Mouse (Mus musculus) induced T-regulatory cell, adult 2 months (primary cell): Measurements from ENCODE around the gene Rarg.
A peak's percentile ranks its signal among the peaks of the same experiment; 100 is the strongest.

Experiments
- DNase-seq: peaks from one replicate; pipeline ENCODE4 v3.0.0-alpha.2; 2012; ENCODE audit warnings: low read depth

Gene Rarg

DNA sequence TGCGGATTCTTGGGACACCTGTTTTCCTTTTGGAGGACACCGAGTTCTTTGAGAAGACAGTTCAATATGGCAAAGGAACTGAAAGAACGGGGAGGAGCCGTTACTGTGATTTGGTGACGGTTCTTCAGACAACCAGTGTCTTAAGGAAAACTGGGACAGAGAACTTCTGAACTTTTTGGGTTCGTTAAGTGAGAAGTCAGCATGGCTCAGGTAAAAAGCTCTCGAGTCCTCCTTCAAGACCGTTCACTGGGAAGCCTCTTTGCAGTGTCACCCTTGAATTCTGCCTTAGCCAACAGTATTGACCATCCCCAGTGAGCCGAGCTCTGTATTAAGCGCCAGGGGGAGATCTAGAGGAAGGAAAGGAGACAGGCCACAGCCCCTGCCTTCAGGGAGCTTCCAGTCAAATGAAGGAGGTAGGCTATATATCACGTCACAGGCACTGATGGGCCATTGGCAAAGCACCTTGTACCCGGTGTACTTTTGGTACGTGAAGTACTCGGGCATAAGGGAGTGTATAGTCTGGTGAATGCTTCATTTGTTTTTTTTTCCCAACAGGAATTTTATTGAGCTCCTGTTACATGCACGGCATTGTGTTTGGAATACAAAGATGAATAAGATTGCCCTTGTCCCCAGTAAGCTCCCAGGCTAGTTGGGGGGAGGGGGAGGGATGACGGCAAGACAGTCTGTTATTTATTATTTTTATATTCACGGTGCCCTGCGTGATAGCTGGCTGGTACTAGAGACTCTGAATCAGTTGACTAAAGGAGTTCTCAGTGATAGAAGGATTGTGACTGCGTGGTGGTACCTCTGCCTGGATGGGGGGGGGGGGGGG is 52.4 kb downstream of the Rarg start, which contains the start of gene Csad:
TSS of gene Csad (minus strand) at position 51 of the 832 bp plus-strand sequence.
- DNase-seq: no peak

GRCm38 (mm10) chr15:102203835-102204381 is 53.4 kb downstream of the Rarg start:
- peak; percentile 80 for DNase-seq

DNA sequence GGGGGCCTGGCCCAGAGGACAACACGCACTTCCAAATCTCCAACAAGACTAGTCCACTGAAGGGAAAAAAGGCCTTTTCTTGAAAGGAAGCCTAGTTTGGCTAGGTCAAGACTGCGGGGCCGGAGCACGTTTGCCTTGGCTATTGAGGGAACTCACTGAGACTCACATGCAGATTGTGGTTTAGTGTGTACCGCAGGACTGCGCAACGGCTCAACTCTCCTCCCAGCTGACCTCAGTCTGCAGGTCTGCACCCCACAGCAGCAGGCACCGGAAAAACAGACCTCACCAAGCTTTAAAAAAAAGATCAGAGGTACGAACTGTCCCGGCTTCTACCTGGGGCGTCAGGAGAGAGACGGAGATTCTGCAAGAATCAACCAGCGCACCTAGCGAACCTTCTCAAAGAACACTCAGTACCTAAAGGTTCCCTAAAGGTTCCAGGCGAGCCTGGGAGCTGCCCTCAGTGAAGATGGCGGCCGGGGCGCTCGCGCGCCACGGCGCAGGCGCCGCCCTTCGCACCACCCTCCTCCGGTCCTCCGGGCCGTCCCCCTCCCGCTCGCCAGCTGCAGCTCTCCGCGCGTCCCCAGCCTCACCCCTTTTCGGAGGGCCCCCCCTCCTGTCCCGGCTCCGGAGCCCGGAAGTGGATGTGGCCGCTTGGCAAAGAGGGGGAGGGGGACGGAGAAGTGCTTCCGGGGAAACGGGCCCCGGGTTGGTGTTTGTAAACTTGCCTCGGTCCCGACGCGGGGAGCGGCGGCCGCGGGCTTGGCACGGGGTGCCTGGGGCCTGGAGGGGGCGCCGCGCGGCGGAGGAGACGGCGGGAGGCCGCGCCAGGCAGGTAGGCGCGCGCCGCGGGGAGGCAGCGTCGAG is 54.1 kb downstream of the Rarg start, which contains the start of gene Zfp740:
TSS of gene Zfp740 (plus strand) at position 279 of the 864 bp plus-strand sequence.
- DNase-seq: peak; percentile 96

DNA sequence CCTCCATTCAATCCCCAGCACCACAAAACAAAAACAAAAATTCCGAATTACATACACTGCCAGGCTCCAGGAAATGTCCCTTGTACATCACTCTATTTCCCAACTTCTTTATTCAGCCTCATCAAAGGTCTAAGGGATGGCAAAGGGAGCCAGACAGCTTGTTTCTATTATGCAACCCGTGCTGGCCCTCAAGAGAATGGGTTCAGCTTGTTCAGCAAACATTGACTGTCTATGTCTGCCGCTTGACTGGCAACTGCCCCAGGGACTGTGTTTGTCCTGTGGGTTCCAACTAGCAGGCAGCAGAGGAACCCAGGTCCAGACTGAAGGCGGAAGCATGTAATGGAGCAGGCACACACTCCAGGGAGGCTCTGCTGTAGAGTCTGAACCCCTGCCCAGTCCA is 58.5 kb downstream of the Rarg start:
- DNase-seq: no peak

DNA sequence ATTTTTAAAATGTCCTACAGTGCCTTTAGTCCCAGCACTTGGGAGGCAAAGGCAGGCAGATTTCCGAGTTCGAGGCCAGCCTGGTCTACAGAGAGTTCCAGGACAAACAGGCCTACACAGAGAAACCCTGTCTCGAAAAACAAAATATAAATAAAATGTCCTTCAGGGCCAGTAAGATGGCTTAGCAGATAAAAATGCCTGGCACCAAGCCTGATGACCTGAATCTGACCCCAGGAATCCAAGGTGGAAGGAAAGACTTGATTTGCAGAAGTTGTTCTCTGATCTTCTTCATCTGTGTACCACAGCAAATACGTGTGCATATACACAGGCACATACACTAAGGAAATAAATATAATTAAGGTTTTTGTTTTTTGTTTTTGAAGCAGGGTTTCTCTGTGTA is 61.9 kb downstream of the Rarg start:
- DNase-seq: no peak

DNA sequence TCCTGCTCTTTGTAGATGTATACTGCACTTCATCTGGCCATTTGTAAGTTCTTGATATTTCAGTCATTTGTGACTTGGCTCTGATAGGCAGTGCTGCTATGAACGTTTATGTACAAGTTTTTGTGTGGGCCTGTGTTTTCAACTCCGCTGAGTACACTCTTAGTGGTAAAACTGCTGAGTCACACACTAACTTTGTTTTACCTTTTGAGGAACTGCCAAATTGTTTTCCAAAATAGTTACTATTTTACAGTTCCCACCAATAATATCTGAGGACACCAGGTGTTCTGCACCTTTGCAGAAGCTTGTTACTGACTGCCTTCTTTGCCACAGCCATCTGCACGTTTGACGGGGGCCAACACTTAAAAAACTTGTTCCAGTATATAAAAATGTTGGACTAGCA is 62.9 kb downstream of the Rarg start:
- DNase-seq: no peak

DNA sequence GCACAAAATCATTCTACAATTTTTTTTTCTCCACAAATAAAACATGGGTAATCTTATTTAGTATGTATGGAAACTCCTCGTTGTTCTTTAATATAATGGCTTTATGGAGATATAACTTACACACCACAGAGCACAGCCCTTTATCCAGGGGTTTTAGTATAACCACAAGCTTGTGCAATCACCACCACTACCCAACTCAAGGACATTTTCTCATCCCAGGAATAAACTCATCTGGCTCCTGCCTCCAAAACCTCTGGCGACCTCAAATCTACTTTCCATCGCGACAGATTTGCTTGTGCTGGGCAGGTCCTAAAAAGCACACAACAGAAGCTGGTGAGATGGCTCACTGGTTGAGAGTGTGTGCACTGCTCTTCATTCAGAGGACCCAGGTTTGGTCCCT is 63.7 kb downstream of the Rarg start:
- no peak for DNase-seq

GRCm38 (mm10) chr15:102192820-102193386 is 64.4 kb downstream of the Rarg start:
- DNase-seq: no peak

GRCm38 (mm10) chr15:102192271-102192812 is 65.0 kb downstream of the Rarg start:
- no peak for DNase-seq

DNA sequence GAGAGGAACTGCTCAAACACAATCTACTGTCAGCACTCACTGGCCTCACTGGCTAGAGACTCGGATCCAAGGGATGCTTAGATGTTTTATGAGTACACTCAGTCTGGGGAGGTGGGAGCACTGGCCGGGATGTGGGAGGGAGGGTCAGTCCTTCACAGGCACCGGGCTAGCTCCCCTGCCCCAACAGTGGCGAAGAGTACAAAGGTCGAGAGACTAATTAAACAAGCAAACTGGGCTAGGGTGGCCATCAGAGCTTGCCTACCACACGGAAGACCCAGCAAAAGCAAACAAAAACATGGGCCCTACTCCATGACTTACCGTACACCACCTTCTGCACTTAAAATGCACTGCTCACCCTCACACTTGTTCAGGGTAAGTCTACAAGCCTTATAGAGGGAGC is 65.6 kb downstream of the Rarg start:
- no peak for DNase-seq

DNA sequence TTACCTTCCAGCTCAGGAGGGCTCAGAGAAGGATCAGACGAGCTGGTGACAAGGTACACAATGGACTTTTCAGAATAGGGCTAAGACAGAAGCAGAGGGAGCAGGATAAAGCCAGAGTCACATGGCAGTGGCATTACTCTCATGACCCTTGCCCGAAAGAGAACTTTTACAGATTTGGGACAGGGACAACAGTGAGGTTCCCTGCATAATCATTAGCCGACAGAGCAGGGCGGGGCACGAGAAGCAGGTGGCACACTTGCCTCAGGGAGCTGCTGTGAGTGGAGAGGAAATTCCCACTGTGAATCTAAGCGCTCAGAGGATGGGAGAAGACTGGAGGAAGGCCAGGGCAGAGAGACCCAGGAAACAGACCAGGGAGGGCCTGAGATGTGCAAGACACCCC is 68.4 kb downstream of the Rarg start:
- DNase-seq: no peak

GRCm38 (mm10) chr15:102188096-102188495 is 69.2 kb downstream of the Rarg start:
- DNase-seq: no peak

GRCm38 (mm10) chr15:102186239-102186638 is 71.1 kb downstream of the Rarg start:
- DNase-seq: no peak
